Mouse (Mus musculus) Patski (cell line): ENCODE data around the gene Gpr27. TPM values are rescaled to one million over a fixed set of nuclear protein-coding genes. Genes with fewer than 3 reads are reported as not detected.

Source experiments
- ATAC-seq: fragments of 100-300 bp; one replicate; pipeline ENCODE4 v1.8.0; 2021
- CTCF ChIA-PET: fragments of 350-600 bp; sonication (Branson Sonifier 250); formaldehyde crosslinking; loops from one replicate; lab custom pipeline; 2022; ENCODE audit warnings: inconsistent platforms; lab: Charles Lee
- POLR2A ChIA-PET: fragments of 350-600 bp; sonication (Branson Sonifier 250); formaldehyde crosslinking; loops from one replicate; lab custom pipeline; 2022; ENCODE audit warnings: antibody characterized with exemption, inconsistent platforms; lab: Charles Lee
- DNase-seq: peaks from one replicate; pipeline ENCODE4 v3.0.0-alpha.2; 2011; ENCODE audit warnings: low read depth, low spot score
- H3K27me3 ChIP-seq: fragments of 371-371 bp; one replicate; pipeline ENCODE4 v1.5.1; 2021
- CTCF ChIP-seq: fragments of 100-300 bp; IDR thresholded peaks from one replicate; pipeline ENCODE4 v1.5.1; 2021
- in situ Hi-C: fragments of 300-500 bp; cut with MboI; formaldehyde crosslinking; loops from 3 replicates; pipeline ENCODE4 v1.11.1; 2018; ENCODE audit warnings: low pct_unique_long_range_greater_than_20kb, mixed read lengths
- polyA plus RNA-seq: library from polyadenylated mRNA; unstranded; gene quantifications from one replicate; pipeline ENCODE4 v1.2.3, GENCODE M21; 2021

The Gpr27 gene
- polyA plus RNA-seq, 1 experiment from 2014 or later = 11.2 TPM

DNA sequence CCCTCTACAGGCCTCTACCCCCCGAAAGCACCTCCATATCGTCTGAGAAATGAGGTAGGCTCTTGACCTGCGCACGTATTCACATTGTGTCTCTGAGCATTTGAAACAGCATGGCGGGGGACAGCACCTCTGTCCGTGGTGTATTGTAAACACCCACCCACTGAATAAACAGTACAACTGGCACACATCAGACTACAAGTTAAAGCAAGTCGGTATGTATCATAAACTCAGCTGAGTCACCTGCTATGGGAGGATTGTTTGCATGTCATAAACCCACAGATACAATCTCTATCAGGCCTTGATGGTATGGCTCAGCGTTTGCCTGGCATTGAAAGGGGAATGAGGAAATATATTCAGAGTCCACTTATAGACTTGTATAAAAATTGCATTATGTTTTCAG is 15.2 kb upstream of the Gpr27 start:
- TF ChIP-seq CTCF = no peak
- ChIA-PET CTCF (no interaction called here), POLR2A (no interaction called here)
- in situ Hi-C loops = no loop called here
- DNase-seq = no peak
- H3K27me3 ChIP-seq = peaks cover 12% of the 10 kb centered on the region
- ATAC-seq = no peak

DNA sequence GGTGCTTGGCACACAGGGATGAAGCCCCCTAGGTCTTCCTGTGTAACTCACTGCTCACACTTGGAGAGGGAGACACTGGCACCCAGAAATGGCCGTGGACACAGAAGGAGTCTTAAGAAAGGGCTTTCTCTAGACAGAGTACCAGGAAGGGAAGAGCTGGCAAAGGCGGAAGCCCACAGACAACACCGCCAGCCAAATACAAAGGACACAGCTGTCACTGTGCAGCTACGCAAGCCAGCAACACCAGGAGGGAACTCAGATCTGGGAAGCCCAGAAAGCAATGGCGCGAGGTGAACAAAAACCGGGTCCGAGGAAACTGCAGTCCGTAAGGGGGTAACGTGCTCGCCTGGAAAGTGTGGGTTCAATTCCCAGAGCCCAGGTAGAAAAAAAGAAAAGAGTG is 14.4 kb upstream of the Gpr27 start:
- peaks cover 12% of the 10 kb centered on the region for H3K27me3 ChIP-seq
- POLR2A ChIA-PET = no interaction called here
- ATAC-seq (no peak), DNase-seq (no peak)
- no peak for TF ChIP-seq CTCF
- in situ Hi-C loops = no loop called here
- CTCF ChIA-PET = no interaction called here

DNA sequence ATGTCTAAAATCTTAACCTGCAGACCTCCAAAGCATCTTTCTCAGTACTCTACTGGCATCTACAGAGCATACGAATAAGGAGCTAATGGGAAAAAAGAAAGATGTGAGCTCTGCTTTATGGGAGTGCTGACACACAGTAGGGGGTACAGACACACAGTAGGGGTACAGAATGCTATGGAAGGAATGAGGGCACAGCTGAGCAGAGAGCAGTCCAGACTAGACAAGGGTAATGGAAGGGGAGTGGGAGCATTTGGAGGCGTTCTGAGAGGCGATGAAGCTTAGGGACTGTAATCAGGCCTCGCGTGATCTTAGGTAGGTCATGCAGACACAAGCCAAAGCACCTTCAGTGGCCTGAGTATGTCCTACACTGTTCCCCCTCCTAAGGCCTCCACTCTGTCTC is 8.5 kb upstream of the Gpr27 start:
- ATAC-seq (no peak), DNase-seq (no peak)
- POLR2A ChIA-PET = no interaction called here
- peaks cover 9% of the 10 kb centered on the region for H3K27me3 ChIP-seq
- in situ Hi-C loops = loop anchor here (5.0 kb wide), 1 partner anchor 98 kb away; no protein-coding TSS in a partner anchor
- TF ChIP-seq CTCF = no peak
- CTCF ChIA-PET = interaction anchor here (0.8 to 1.4 kb wide), 4 partner anchors 11 to 16 kb away, joined by 3 to 6 read pairs (median 4); no protein-coding TSS in a partner anchor

DNA sequence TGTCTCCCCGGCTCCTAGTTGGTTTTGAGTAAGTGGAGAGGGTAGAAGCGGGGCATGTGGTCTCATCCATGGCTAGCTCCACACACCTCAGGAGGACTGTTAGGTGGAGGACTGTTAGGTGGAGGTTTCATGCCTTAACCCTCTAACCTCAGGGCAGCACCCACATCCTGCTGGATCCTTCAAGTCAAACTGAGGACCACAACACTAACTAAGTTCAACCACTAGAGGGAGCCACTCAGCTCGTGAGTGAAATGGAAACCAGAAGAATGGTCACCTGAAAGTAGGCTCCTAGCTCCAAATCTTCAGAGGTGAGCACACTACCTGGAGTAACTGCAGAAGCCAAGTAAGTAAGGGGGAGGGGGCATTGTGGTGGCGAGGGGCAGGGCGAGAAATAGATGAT is 7.6 kb upstream of the Gpr27 start:
- peaks cover 7% of the 10 kb centered on the region for H3K27me3 ChIP-seq
- ATAC-seq = no peak
- ChIA-PET CTCF (interaction anchor here (0.8 to 1.4 kb wide), 6 partner anchors 11 to 103 kb away, joined by 3 to 6 read pairs (median 4); no protein-coding TSS in a partner anchor), POLR2A (no interaction called here)
- in situ Hi-C loops = loop anchor here (5.0 kb wide), 1 partner anchor 97 kb away; no protein-coding TSS in a partner anchor
- peak; percentile 72 for TF ChIP-seq CTCF
- DNase-seq = no peak

DNA sequence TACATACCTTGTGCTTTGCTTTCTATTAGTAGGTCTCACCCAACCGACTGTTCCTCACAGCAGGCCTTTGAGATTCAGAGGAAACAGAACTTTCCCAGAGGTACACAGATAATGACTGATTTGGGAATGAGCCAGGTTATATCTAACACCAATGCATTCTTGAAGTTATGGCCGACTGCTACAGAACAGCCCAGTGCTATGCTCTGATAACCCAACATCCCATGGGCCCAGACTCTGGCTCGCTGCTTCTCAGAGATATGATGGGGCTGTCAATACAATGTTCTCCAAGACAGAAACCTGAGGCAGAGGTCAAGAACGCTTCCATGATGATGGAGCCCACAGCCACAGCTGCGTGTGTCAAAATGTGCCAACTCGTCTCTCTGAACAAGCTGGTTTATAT is 4.0 kb upstream of the Gpr27 start:
- CTCF ChIA-PET = interaction anchor here (0.6 kb wide), 1 partner anchor 586 kb away, joined by 4 read pairs; no protein-coding TSS in a partner anchor
- peaks cover 7% of the 10 kb centered on the region for H3K27me3 ChIP-seq
- no peak for ATAC-seq
- in situ Hi-C loops = no loop called here
- no peak for TF ChIP-seq CTCF
- no peak for DNase-seq
- POLR2A ChIA-PET = no interaction called here

DNA sequence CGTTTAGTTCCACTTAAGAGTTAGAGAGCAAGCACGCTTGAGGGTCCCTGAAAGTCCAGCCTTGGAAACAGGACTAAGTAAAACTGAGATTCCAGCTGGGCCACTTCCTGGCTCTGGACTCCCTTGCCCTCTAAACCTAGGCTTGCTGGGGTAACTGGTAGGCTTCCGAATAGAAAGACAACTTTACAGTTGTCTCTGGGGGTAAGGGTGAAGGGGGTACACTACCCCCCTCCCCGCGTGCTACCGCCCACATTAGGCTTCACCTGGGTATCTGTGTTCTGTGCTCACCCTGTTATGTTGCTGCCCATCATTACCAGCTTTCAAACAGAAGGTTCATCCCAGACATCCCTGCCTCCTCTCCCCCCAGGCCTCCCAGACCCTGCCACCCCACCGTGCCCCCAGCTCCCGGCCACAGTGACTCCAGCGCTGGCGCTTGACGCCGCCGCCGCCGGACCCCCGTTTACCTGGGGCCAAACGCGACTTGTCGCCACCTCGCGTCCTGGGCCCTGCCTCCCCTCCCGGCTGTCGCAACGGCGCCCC is 743 bp upstream of the Gpr27 start:
- no peak for TF ChIP-seq CTCF
- ATAC-seq = no peak
- in situ Hi-C loops = no loop called here
- POLR2A ChIA-PET = no interaction called here
- no peak for DNase-seq
- CTCF ChIA-PET = no interaction called here
- peaks cover 7% of the 10 kb centered on the region for H3K27me3 ChIP-seq

DNA sequence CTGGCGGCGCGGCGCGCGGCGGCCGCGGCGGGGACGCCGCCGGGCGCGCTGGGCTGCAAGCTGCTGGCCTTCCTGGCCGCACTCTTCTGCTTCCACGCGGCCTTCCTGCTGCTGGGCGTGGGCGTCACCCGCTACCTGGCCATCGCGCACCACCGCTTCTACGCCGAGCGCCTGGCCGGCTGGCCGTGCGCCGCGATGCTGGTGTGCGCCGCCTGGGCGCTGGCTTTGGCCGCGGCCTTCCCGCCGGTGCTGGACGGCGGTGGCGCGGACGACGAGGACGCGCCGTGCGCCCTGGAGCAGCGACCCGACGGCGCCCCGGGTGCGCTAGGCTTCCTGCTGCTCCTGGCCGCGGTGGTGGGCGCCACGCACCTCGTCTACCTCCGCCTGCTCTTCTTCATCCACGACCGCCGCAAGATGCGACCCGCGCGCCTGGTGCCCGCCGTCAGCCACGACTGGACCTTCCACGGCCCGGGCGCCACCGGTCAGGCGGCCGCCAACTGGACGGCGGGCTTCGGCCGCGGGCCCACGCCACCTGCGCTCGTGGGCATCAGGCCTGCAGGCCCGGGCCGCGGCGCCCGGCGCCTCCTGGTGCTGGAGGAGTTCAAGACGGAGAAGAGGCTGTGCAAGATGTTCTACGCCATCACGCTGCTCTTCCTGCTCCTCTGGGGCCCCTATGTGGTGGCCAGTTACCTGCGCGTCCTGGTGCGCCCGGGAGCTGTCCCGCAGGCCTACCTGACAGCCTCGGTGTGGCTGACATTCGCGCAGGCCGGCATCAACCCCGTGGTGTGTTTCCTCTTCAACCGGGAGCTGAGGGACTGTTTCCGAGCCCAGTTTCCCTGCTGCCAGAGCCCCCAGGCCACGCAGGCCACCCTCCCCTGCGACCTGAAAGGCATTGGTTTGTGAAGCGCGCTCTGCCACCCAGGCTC is 700 bp downstream of the Gpr27 start:
- CTCF ChIA-PET = no interaction called here
- in situ Hi-C loops = no loop called here
- POLR2A ChIA-PET = no interaction called here
- ATAC-seq = peak; percentile 44
- no peak for DNase-seq
- H3K27me3 ChIP-seq = peaks cover 7% of the 10 kb centered on the region
- no peak for TF ChIP-seq CTCF

DNA sequence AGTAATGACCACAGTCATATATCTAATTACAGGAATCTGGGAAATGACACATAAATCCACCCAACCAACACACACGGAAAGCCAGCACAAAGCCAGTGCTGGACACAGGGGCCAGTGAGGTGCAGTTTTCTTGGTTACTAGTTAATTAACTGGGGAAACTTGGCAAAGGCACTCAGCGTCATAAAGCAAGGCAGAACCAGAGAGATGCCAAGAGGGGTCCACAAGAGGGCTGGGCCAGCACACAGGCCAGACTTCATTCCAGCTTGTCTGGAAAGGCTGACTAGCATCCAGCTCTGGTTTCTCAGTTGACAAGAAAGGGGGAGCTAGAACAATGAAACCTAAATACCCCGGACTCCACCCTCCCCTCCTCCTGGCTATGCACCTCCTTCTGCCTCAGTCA is 8.0 kb downstream of the Gpr27 start:
- ChIA-PET CTCF (no interaction called here), POLR2A (no interaction called here)
- no peak for TF ChIP-seq CTCF
- peak; percentile 68 for ATAC-seq
- no peaks in the 10 kb centered on the region for H3K27me3 ChIP-seq
- peak; percentile 48 for DNase-seq
- in situ Hi-C loops = no loop called here

DNA sequence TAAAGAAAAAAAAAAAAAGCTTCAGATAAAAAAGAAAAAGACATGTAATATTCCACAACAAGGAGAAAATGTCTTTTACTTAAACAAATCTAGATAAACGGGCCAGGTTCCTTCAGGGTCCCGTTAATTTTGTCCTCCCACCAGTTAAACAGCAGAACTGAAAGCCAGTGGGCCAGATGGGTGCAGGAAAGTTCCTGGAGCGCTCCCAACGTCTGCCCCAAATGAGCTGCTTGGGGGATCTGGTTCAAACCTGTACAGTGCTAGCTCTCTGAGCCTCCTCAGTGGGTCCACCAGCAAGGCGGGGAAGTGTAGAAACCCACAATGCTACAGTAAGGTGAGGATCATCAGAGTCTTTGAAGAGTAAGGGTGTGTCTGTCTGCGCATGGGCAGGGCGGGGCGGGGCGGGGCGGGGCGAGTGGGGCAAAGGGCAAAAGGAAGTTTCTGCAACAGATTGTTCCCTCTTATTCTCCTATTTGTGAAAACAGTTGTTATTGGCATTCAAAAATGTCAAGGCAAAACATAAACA is 19.2 kb downstream of the Gpr27 start:
- in situ Hi-C loops = no loop called here
- ChIA-PET CTCF (interaction anchor here (0.7 kb wide), 1 partner anchor 70 kb away, joined by 3 read pairs; no protein-coding TSS in a partner anchor), POLR2A (no interaction called here)
- DNase-seq (no peak), ATAC-seq (no peak)
- peaks cover 4% of the 10 kb centered on the region for H3K27me3 ChIP-seq
- no peak for TF ChIP-seq CTCF

DNA sequence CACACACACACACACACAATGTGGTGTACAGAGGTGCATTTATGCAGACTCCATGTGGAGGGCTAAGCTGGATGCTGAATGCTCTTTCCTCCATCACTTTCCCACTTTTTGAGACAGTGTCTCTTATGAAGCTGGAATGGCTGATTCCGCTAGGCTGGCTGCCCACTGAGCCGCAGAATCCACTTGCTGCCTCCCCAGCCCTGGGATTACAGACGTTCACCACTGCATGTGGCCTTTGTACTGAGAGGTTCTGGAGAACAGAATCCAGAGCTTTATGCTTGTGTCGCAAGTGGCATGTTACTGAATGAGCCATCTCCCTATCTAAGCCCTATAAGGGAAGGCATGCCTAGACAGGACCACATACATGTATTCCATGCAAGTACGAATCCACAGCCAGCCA is 20.8 kb downstream of the Gpr27 start:
- DNase-seq (no peak), ATAC-seq (no peak)
- no peak for TF ChIP-seq CTCF
- peaks cover 4% of the 10 kb centered on the region for H3K27me3 ChIP-seq
- in situ Hi-C loops = no loop called here
- ChIA-PET POLR2A (no interaction called here), CTCF (no interaction called here)

DNA sequence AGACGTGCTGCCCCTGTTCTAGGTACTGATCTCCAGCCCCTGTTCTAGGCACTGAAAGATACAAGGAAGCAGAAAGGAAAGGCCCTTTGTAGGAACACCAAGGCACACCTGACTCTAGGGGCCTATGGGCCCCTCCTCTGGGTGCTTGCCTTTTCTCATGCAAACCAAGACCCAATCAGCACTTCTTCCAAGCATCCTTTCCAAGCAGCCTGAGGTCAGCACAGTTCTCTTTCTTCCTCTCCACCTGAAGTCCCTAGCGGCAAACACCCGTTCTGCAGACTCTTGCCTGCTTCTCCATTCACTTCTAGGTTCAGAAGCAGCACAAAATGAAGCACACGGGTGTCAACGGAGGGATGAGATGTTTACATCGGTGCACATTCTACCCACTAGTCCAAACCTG is 22.7 kb downstream of the Gpr27 start:
- in situ Hi-C loops = no loop called here
- ATAC-seq = no peak
- ChIA-PET CTCF (no interaction called here), POLR2A (interaction anchor here (0.7 kb wide), 2 partner anchors 7 to 11 kb away, joined by 3 read pairs; partner anchors contain the start of gene Prok2)
- H3K27me3 ChIP-seq = peaks cover 4% of the 10 kb centered on the region
- no peak for TF ChIP-seq CTCF
- no peak for DNase-seq
